Mouse (Mus musculus): ENCODE measurements around the gene Arid5b. TPM values are rescaled to one million over a fixed set of nuclear protein-coding genes. Genes with fewer than 3 reads are reported as not detected.

Gene Arid5b
- polyA plus RNA-seq, 1 experiment from 2014 or later = 42.9 TPM

GRCm38 (mm10) chr10:68301013-68301412, 22.5 kb upstream of the Arid5b start:
- H3K27ac ChIP-seq (ENCODE audit: low read depth, low read length) = no peak overlapping the region
- no peaks in the 10 kb centered on the region for H3K27me3 ChIP-seq (ENCODE audit: control insufficient read depth, insufficient read depth, low read length)
- no peak overlapping the region for H3K4me2 ChIP-seq (replicated peaks; ENCODE audit: low read depth, low read length)
- no peak overlapping the region for H3K4me3 ChIP-seq (ENCODE audit: low read length)
- 0 out of 2 replicates have a peak, but pooled peaks cover 2% of the 10 kb centered on the region for H3K9me3 ChIP-seq (ENCODE audit: control insufficient read depth, low read length)
- ATAC-seq (ENCODE audit: low FRiP score, low TSS enrichment) = no peak
- H3K36me3 ChIP-seq (ENCODE audit: control insufficient read depth, insufficient read depth, low read length) = no peaks in the 10 kb centered on the region
- no peak overlapping the region for H3K9ac ChIP-seq (ENCODE audit: low read depth, low read length)
- no peaks in the 10 kb centered on the region for H3K4me1 ChIP-seq (ENCODE audit: control insufficient read depth, insufficient read depth, low read length)
- 84% methylated on average over 7 of the region's 7 CpGs for WGBS

- H3K27me3 ChIP-seq (ENCODE audit: control insufficient read depth, insufficient read depth, low read length) = no peaks in the 10 kb centered on the region
- H3K9ac ChIP-seq (ENCODE audit: low read depth, low read length) = no peak overlapping the region
- no peak for ATAC-seq (ENCODE audit: low FRiP score, low TSS enrichment)
- H3K36me3 ChIP-seq (ENCODE audit: control insufficient read depth, insufficient read depth, low read length) = no peaks in the 10 kb centered on the region
- 81% methylated on average over 4 of the region's 4 CpGs for WGBS
- H3K4me3 ChIP-seq (ENCODE audit: low read length) = no peak overlapping the region
- H3K9me3 ChIP-seq (ENCODE audit: control insufficient read depth, low read length) = peaks cover 7% of the 10 kb centered on the region; the same call in 1 of the 2 replicates
- H3K27ac ChIP-seq (ENCODE audit: low read depth, low read length) = no peak overlapping the region
- no peak overlapping the region for H3K4me2 ChIP-seq (replicated peaks; ENCODE audit: low read depth, low read length)
- H3K4me1 ChIP-seq (ENCODE audit: control insufficient read depth, insufficient read depth, low read length) = no peaks in the 10 kb centered on the region
Measured at GRCm38 (mm10) chr10:68289465-68289864, 10.9 kb upstream of the Arid5b start.

- peak overlapping the region; percentile 64 for H3K4me2 ChIP-seq (replicated peaks; ENCODE audit: low read depth, low read length)
- no peaks in the 10 kb centered on the region for H3K36me3 ChIP-seq (ENCODE audit: control insufficient read depth, insufficient read depth, low read length)
- no peaks in the 10 kb centered on the region for H3K9me3 ChIP-seq (ENCODE audit: control insufficient read depth, low read length)
- under 1% methylated on average over 27 of the region's 27 CpGs for WGBS
- peak overlapping the region; percentile 35 for H3K4me3 ChIP-seq (ENCODE audit: low read length)
- H3K27me3 ChIP-seq (ENCODE audit: control insufficient read depth, insufficient read depth, low read length) = no peaks in the 10 kb centered on the region
- H3K27ac ChIP-seq (ENCODE audit: low read depth, low read length) = peak overlapping the region; percentile 30
- peak; percentile 91 for ATAC-seq (ENCODE audit: low FRiP score, low TSS enrichment)
- H3K9ac ChIP-seq (ENCODE audit: low read depth, low read length) = peak overlapping the region; percentile 52
- H3K4me1 ChIP-seq (ENCODE audit: control insufficient read depth, insufficient read depth, low read length) = peaks cover 16% of the 10 kb centered on the region
Measured at GRCm38 (mm10) chr10:68282466-68283391, 4.2 kb upstream of the Arid5b start.

- H3K4me1 ChIP-seq (ENCODE audit: control insufficient read depth, insufficient read depth, low read length) = peaks cover 16% of the 10 kb centered on the region
- H3K27ac ChIP-seq (ENCODE audit: low read depth, low read length) = peak overlapping the region; percentile 30; the same call in 1 of the 2 replicates
- H3K4me2 ChIP-seq (replicated peaks; ENCODE audit: low read depth, low read length) = no peak overlapping the region
Measured at GRCm38 (mm10) chr10:68281775-68282106, 3.2 kb upstream of the Arid5b start.

GRCm38 (mm10) chr10:68281076-68281774, 2.7 kb upstream of the Arid5b start:
- Histone ChIP-seq H3K27me3 (ENCODE audit: control insufficient read depth, insufficient read depth, low read length) (no peaks in the 10 kb centered on the region), H3K36me3 (ENCODE audit: control insufficient read depth, insufficient read depth, low read length) (no peaks in the 10 kb centered on the region), H3K4me3 (ENCODE audit: low read length) (no peak overlapping the region), H3K27ac (ENCODE audit: low read depth, low read length) (0 out of 2 replicates have a peak overlapping the region, but pooled peaks have one; percentile 30), H3K9ac (ENCODE audit: low read depth, low read length) (no peak overlapping the region), H3K9me3 (ENCODE audit: control insufficient read depth, low read length) (no peaks in the 10 kb centered on the region), H3K4me1 (ENCODE audit: control insufficient read depth, insufficient read depth, low read length) (peaks cover 16% of the 10 kb centered on the region), H3K4me2 (replicated peaks; ENCODE audit: low read depth, low read length) (peak overlapping the region; percentile 94; the same call in 1 of the 2 replicates)
- 26% methylated on average over 6 of the region's 6 CpGs for WGBS
- no peak for ATAC-seq (ENCODE audit: low FRiP score, low TSS enrichment)

More at GRCm38 (mm10) chr10:68281775-68282106, 3.2 kb upstream of the Arid5b start:
- H3K27me3 ChIP-seq (ENCODE audit: control insufficient read depth, insufficient read depth, low read length) = no peaks in the 10 kb centered on the region
- no peaks in the 10 kb centered on the region for H3K36me3 ChIP-seq (ENCODE audit: control insufficient read depth, insufficient read depth, low read length)
- ATAC-seq (ENCODE audit: low FRiP score, low TSS enrichment) = no peak
- no peak overlapping the region for H3K9ac ChIP-seq (ENCODE audit: low read depth, low read length)
- 8% methylated on average over 3 of the region's 3 CpGs for WGBS
- no peak overlapping the region for H3K4me3 ChIP-seq (ENCODE audit: low read length)
- H3K9me3 ChIP-seq (ENCODE audit: control insufficient read depth, low read length) = no peaks in the 10 kb centered on the region

GRCm38 (mm10) chr10:68279516-68280501, 1.3 kb upstream of the Arid5b start:
- under 1% methylated on average over 41 of the region's 41 CpGs for WGBS
- Histone ChIP-seq H3K36me3 (ENCODE audit: control insufficient read depth, insufficient read depth, low read length) (no peaks in the 10 kb centered on the region), H3K4me1 (ENCODE audit: control insufficient read depth, insufficient read depth, low read length) (peaks cover 20% of the 10 kb centered on the region), H3K27me3 (ENCODE audit: control insufficient read depth, insufficient read depth, low read length) (no peaks in the 10 kb centered on the region), H3K27ac (ENCODE audit: low read depth, low read length) (peak overlapping the region; percentile 76), H3K4me3 (ENCODE audit: low read length) (peak overlapping the region; percentile 59), H3K9me3 (ENCODE audit: control insufficient read depth, low read length) (no peaks in the 10 kb centered on the region), H3K9ac (ENCODE audit: low read depth, low read length) (peak overlapping the region; percentile 60), H3K4me2 (replicated peaks; ENCODE audit: low read depth, low read length) (peak overlapping the region; percentile 94)
- no peak for ATAC-seq (ENCODE audit: low FRiP score, low TSS enrichment)

GRCm38 (mm10) chr10:68277671-68278151, 829 bp downstream of the Arid5b start:
- Histone ChIP-seq H3K9ac (ENCODE audit: low read depth, low read length) (peak overlapping the region; percentile 75), H3K27me3 (ENCODE audit: control insufficient read depth, insufficient read depth, low read length) (no peaks in the 10 kb centered on the region), H3K27ac (ENCODE audit: low read depth, low read length) (peak overlapping the region; percentile 80), H3K4me3 (ENCODE audit: low read length) (peak overlapping the region; percentile 59), H3K36me3 (ENCODE audit: control insufficient read depth, insufficient read depth, low read length) (0 out of 2 replicates have a peak, but pooled peaks cover 3% of the 10 kb centered on the region), H3K4me2 (replicated peaks; ENCODE audit: low read depth, low read length) (peak overlapping the region; percentile 94), H3K4me1 (ENCODE audit: control insufficient read depth, insufficient read depth, low read length) (peaks cover 20% of the 10 kb centered on the region), H3K9me3 (ENCODE audit: control insufficient read depth, low read length) (no peaks in the 10 kb centered on the region)
- under 1% methylated on average over 15 of the region's 15 CpGs for WGBS
- no peak for ATAC-seq (ENCODE audit: low FRiP score, low TSS enrichment)

GRCm38 (mm10) chr10:68276976-68277441, 1.5 kb downstream of the Arid5b start:
- ATAC-seq (ENCODE audit: low FRiP score, low TSS enrichment) = peak; percentile 70
- peak overlapping the region; percentile 59 for H3K4me3 ChIP-seq (ENCODE audit: low read length)
- peak overlapping the region; percentile 94 for H3K4me2 ChIP-seq (replicated peaks; ENCODE audit: low read depth, low read length)
- 0 out of 2 replicates have a peak, but pooled peaks cover 3% of the 10 kb centered on the region for H3K36me3 ChIP-seq (ENCODE audit: control insufficient read depth, insufficient read depth, low read length)
- peak overlapping the region; percentile 75 for H3K9ac ChIP-seq (ENCODE audit: low read depth, low read length)
- H3K27ac ChIP-seq (ENCODE audit: low read depth, low read length) = peak overlapping the region; percentile 94
- H3K27me3 ChIP-seq (ENCODE audit: control insufficient read depth, insufficient read depth, low read length) = no peaks in the 10 kb centered on the region
- 1% methylated on average over 28 of the region's 34 CpGs for WGBS
- H3K9me3 ChIP-seq (ENCODE audit: control insufficient read depth, low read length) = no peaks in the 10 kb centered on the region
- H3K4me1 ChIP-seq (ENCODE audit: control insufficient read depth, insufficient read depth, low read length) = peaks cover 15% of the 10 kb centered on the region

All from kidney, embryonic 14.5 days (tissue).